Mouse (Mus musculus) c-Kit-positive CD71-positive TER-119-negative erythroid progenitor cells, embryonic 14.5 days (primary cell): ENCODE data around the gene 4930452B06Rik.

Source experiments
- DNase-seq: peaks from one replicate; pipeline ENCODE4 v3.0.0-alpha.2; 2013; ENCODE audit warnings: low read depth

Gene 4930452B06Rik

DNA sequence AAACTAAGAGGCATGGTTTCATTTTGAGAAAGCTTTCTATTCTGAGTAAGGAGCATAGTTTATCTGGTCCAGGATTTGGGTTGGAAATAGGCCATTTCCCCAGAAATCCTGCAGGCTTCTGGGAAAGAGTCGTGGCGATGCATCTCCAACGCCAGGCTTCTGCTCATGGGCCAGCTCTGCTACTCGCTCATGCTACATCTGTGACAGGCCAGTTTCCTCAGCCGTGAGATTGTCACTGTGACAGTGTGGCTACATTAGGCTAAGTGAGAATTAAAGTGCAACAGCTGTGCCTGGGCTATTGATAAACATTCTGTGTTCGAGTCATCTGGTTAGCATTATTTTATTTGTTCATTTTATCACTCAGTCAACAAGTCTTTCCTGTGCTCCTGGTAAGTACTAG, 140.8 kb downstream of the 4930452B06Rik start:
- no peak for DNase-seq

DNA sequence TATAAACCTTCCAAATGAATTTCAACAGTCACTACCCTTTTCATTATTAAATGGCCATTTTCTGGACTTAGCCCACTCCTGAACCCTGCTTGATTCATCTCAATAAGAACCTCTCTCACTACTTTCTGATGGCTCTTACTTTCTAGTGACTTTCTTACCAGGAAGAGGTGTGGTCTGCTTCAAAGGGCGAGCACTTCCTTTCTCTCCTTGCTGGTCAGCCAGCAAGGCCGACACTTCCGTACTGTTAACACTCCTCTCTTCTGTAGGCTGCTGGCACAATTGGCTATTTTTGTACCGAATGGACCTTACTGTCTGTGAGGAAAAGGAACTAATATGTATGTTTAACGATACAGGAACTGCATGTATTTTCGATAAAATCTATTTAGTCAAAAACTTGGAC, 148.4 kb downstream of the 4930452B06Rik start:
- DNase-seq: no peak

- no peak for DNase-seq
Observed at GRCm38 (mm10) chr14:8514071-8514470, 152.0 kb downstream of the 4930452B06Rik start.

DNA sequence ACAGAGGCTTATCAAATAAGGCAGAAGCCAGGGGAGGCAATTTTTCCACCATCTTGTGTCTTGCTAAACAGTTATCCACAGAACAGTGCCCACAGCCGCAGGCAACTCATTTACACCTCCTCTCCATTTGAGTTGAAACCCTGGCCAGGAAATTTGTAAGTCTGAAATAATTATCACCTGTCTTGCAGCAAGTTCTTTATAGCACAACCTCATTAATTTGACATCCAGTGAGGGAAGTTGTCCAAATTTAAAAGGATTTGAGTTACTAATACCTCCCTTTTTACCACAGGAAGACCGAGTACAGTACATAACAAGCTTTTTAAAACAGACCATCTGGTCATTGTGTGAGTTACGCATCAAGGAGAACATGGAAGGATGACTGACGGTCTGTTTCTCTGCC, 154.8 kb downstream of the 4930452B06Rik start:
- no peak for DNase-seq

- no peak for DNase-seq
Observed at GRCm38 (mm10) chr14:8510288-8510959, 155.6 kb downstream of the 4930452B06Rik start.

DNA sequence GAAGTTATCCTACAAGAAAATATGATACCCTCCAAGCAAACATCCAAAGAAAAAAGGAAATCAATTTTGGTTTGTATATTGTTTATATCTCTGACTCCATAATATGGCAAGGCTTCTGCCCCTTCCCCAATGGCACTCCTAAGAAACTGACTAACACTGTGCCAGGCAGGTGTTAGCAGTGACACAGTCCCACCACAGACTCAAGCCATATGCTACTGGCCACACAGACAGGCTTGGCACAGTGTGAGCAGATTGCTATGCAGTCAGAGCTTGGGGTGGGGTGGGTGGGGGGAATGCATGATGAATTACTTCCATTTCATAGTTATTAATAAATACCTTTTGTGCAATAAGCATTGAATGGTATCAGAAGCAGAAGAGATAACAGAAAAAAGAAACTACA, 157.4 kb downstream of the 4930452B06Rik start:
- no peak for DNase-seq

DNA sequence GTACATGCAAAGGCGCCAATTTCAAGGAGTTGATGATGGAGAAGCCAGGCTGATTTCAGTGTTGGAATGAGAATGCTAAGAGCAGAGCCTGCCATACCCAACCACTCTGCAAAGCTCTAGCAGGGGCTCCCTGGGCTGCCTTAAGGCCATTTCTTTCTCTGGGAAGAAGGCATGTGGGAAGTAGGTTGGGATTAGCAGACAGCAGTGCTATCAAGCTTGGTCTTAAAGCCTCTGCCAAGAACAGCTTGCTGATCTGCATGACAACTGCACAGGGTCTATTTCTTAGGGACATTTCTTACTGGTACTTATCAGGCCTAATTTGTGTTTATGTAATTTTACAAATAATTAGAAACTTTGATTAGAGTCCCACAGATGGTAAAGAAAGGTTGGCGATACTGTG, 161.8 kb downstream of the 4930452B06Rik start:
- no peak for DNase-seq

- DNase-seq: no peak
Observed at GRCm38 (mm10) chr14:8503345-8503744, 162.7 kb downstream of the 4930452B06Rik start.

GRCm38 (mm10) chr14:8502496-8502895, 163.5 kb downstream of the 4930452B06Rik start:
- DNase-seq: no peak

- DNase-seq: no peak
Observed at GRCm38 (mm10) chr14:8495691-8496090, 170.3 kb downstream of the 4930452B06Rik start.

DNA sequence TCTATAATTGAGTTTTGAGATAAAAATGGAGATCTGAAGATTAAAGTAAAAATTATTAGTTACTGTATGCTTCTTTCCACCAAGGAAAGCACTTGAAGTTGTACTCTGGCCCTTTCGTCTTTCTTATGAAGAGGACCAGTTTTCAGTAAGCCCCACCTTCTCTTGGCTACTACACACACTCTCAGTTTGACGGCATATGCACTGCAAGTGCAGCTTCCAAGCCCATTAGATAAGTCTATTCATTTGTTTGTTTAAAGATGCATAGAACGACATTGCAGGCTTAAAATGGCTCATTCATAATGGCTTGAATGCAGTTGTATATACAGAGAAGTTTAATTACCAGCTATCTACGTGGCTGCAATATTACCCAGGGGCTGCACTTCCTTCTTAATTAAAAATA, 171.1 kb downstream of the 4930452B06Rik start:
- no peak for DNase-seq

GRCm38 (mm10) chr14:8494260-8494659, 171.8 kb downstream of the 4930452B06Rik start:
- no peak for DNase-seq

DNA sequence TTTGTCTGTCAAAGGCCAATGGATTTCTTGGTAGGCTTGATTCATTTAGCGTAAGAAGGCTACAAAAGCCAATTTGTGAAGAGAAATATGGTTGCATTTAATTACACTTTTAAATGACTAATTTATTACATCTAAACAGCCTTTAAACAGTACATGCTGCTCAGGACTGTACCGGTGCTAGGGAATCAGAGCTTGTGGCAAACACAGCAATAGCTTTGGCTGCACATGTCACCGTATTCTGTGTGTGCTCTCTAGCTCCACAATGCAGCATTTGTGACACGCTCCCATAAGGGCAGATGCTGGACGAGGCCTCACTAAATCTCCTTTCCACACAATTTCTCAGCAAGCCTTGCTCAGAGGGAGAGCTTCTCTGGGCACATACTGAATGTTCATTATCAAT, 187.9 kb downstream of the 4930452B06Rik start:
- DNase-seq: no peak

DNA sequence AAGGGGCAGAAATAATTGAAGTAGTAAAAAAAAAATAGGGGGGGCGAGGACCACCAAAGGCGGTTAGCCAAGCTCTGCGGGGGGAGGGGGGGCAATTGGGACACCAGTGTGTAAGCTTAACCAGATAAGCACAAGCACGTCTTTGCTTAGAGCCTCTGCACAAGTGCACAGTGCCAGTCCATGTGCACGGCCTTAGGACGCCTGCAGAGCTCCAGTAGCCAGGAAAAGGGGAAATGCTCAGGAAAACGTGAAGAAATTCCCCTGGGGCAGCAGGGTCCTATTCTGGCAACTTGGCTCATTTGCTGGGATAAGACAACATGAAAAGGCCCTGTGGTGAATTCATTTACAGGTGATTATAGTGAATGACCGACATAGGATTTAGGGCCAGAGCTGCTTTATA, 188.7 kb downstream of the 4930452B06Rik start:
- DNase-seq: no peak

- DNase-seq: no peak
Observed at GRCm38 (mm10) chr14:8476606-8477005, 189.4 kb downstream of the 4930452B06Rik start.

DNA sequence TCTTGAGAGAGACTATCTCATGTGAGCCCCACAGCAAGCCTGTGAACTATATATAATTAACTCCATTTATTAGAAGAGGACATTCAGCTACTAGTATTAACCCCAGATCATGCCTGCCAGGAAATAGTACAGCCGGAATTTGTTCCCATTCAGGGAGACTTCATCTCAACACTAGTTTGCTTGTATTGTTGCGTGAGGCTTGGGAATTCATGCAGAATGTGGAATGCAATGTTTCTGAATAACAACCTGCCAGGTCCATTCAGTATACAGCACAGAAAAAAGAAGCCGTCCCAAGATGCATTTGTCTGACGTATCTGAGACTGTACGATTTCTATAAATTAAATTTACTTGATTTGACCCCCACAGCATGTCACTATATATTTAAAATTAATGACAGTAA, 190.2 kb downstream of the 4930452B06Rik start:
- no peak for DNase-seq

DNA sequence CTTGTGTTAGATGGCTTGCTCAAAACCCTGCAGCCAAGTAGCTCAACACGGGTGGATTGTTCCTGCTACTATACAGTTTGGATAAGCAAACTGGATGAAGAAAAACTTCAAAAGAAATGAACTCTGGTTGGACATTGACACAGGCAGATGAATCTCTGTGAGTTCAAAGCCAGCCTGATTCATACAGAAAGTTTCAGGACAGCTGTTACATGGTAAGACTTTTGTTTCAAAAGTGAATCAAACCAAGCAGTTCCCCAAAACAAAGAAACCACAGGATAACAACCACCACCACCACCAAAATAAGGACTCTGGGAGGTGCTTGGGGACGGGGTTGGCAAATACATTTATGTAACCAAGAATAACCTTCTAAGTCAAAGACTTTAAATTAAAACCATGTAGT, 193.2 kb downstream of the 4930452B06Rik start:
- no peak for DNase-seq

- DNase-seq: no peak
Observed at GRCm38 (mm10) chr14:8464401-8465154, 201.5 kb downstream of the 4930452B06Rik start.

- no peak for DNase-seq
Observed at GRCm38 (mm10) chr14:8462973-8463372, 203.1 kb downstream of the 4930452B06Rik start.

GRCm38 (mm10) chr14:8462321-8462909, 203.6 kb downstream of the 4930452B06Rik start:
- no peak for DNase-seq

DNA sequence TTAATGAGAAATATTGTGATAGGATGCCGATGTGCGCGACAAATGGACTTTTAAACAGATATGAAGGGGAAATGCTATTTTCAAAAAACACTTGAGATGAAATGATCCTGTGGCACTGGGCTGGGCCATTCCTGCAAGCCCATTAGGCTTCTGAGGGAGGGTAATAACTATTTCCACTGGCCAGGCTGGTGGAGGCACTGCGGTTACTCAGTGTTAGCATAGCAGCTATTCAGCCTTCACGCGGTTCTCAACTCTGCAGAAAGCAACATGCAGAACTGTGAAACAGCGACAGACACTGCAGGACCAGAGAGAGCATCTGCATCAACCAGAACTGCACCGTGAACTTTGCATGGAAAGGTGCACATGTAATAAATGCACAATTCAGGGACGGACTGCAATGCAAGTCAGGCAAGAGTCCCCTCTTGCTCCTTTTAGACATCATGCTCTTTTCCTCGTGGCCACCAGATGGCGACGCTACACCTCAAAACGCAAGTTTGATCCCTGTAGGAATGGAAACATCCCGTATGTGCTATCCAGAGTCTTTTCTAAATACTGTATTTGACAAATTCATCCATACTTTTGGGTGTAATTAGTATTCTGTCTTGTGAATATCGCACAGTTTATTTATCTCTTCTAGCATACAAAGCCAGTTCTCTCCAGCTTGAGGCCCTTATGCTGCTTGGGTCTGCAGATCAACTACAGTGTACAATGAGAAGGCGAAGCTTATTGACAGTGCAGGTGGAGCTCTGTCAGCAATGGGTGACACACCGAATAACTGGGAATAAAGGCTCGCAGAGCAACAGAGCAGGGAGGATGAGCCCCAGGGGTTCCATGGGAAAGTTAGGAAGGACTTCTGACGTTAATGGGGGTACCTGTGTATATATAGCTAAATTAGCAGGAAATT, 205.6 kb downstream of the 4930452B06Rik start:
- DNase-seq: no peak

GRCm38 (mm10) chr14:8459759-8460158, 206.3 kb downstream of the 4930452B06Rik start:
- no peak for DNase-seq
